Mouse (Mus musculus): Measurements from ENCODE around the gene Mrpl21. TPM values are rescaled to one million over a fixed set of nuclear protein-coding genes. Genes with fewer than 3 reads are reported as not detected.

Mrpl21 gene
- 10 to 100 TPM; 25.3 to 28.2 TPM for total RNA-seq (2023)

GRCm38 (mm10) chr19:3282572-3283467 is at the start of gene Mrpl21, which contains the start of gene Ighmbp2:
TSS of gene Mrpl21 (plus strand) at chr19:3282901.
TSS of gene Ighmbp2 (minus strand) at chr19:3283017.

GRCm38 (mm10) chr19:3322261-3322969 is 39.7 kb downstream of the Mrpl21 start, which contains the start of gene Cpt1a:
TSS of gene Cpt1a (plus strand) at chr19:3322334.

Other genes with a start within 250 kb of the Mrpl21 start
- gene Ighmbp2, start 116 bp downstream of the Mrpl21 start, total RNA-seq (2023): 1 to 10 TPM; 5.0 to 6.0 TPM
- 10 to 100 TPM; 91.1 to 91.6 TPM for gene Cpt1a, start 39.4 kb downstream of the Mrpl21 start, total RNA-seq (2023)
- gene Tesmin, start 106.0 kb downstream of the Mrpl21 start, total RNA-seq (2023): 1 to 10 TPM; 1.9 to 2.4 TPM
- gene Gal, start 131.6 kb downstream of the Mrpl21 start, total RNA-seq (2023): 1 to 10 TPM in 1 of 2 experiments, not detected in 1; 1.8 TPM